Mouse (Mus musculus): ENCODE results near the gene Cyp2b9. TPM values are rescaled to one million over a fixed set of nuclear protein-coding genes. Genes with fewer than 3 reads are reported as not detected.

Cyp2b9 gene
- not detected in 2 replicates for polyA plus RNA-seq (2012; rRNA removed; ENCODE audit: low replicate concordance)

GRCm38 (mm10) chr7:26173111-26173510 lies at the start of gene Cyp2b9:
Cyp2b9 (plus strand) TSS chr7:26173411.

DNA sequence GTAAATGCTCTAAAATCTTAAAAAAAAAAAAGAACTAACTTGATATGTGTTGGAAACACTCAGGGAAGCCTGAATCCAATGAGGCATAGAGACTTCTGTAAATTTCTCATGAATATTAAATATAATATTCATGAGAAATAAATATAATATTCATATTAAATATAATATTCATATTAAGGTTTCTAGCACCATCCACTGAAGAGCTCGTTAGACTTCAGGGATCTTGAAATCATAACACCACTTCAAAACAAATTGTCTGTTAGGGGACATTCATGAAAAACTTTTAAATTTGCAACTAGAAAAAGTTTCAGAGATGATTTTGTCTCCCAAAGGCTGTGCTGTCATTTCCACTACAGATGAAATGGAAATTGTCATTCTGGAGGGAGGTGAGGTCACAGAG lies 86.8 kb downstream of the Cyp2b9 start, which contains the start of gene Vmn1r184:
TSS of gene Vmn1r184 (plus strand) at position 301 of the 400 bp plus-strand sequence.

Other genes starting within 250 kb of the Cyp2b9 start
- 1.7 TPM in 1 of 2 replicates, not detected in the other for gene Cyp2b13, start 111.9 kb upstream of the Cyp2b9 start, polyA plus RNA-seq (2012; rRNA removed; ENCODE audit: low replicate concordance)
- not detected in 2 replicates for gene Vmn1r184, start 86.9 kb downstream of the Cyp2b9 start, polyA plus RNA-seq (2012; rRNA removed; ENCODE audit: low replicate concordance)
- gene Cyp2a4, start 133.8 kb downstream of the Cyp2b9 start, polyA plus RNA-seq (2012; rRNA removed; ENCODE audit: low replicate concordance): not detected in 2 replicates
- not detected in 2 replicates for gene Nlrp9c, start 230.3 kb downstream of the Cyp2b9 start, polyA plus RNA-seq (2012; rRNA removed; ENCODE audit: low replicate concordance)